Mouse (Mus musculus) neural tube, embryonic 14.5 days (tissue): ENCODE measurements around the gene Rpain. TPM values are rescaled to one million over a fixed set of nuclear protein-coding genes. Genes with fewer than 3 reads are reported as not detected.

Experiments used
- ATAC-seq: fragments of 200-750 bp; cut with Nextera tagmentation; 2 replicates; pipeline ENCODE4 v1.8.0; 2017; ENCODE audit warnings: low read depth, mild to moderate bottlenecking, moderate TSS enrichment, moderate library complexity
- H3K27ac ChIP-seq: fragments of 300-500 bp; sonication (generic); 2 replicates; pipeline ENCODE4 v1.5.1; 2014; ENCODE audit warnings: low read depth, mild to moderate bottlenecking, control low read depth, low read length, moderate library complexity, mixed read lengths
- H3K27me3 ChIP-seq: fragments of 300-500 bp; sonication (generic); 2 replicates; pipeline ENCODE4 v1.6.1; 2014; ENCODE audit warnings: low read length; ENCODE audit not compliant: control insufficient read depth, insufficient read depth
- H3K36me3 ChIP-seq: fragments of 300-500 bp; sonication (generic); 2 replicates; pipeline ENCODE4 v1.6.1; 2014; ENCODE audit warnings: low read length, mixed read lengths; ENCODE audit not compliant: control insufficient read depth, insufficient read depth
- H3K4me1 ChIP-seq: fragments of 300-500 bp; sonication (generic); 2 replicates; pipeline ENCODE4 v1.6.1; 2014; ENCODE audit warnings: low read length; ENCODE audit not compliant: control insufficient read depth, insufficient read depth
- H3K4me2 ChIP-seq: fragments of 300-500 bp; sonication (generic); 2 replicates; pipeline ENCODE4 v1.6.1; 2014; ENCODE audit warnings: mild to moderate bottlenecking, low read depth, low read length, control low read depth
- H3K4me3 ChIP-seq: fragments of 300-500 bp; sonication (generic); 2 replicates; pipeline ENCODE4 v1.5.1; 2014; ENCODE audit warnings: low read depth, low read length, control low read depth, mixed read lengths
- H3K9ac ChIP-seq: fragments of 300-500 bp; sonication (generic); replicated peaks from 2 replicates; pipeline ENCODE4 v1.6.1; 2014; ENCODE audit warnings: low read depth, mild to moderate bottlenecking, control low read depth, low read length, mixed read lengths
- H3K9me3 ChIP-seq: fragments of 300-500 bp; sonication (generic); 2 replicates; pipeline ENCODE4 v1.6.1; 2016; ENCODE audit warnings: low read length; ENCODE audit not compliant: control insufficient read depth
- WGBS: fragments of 180-500 bp; shearing (Covaris S2); extraction: QIAGEN DNeasy Blood & Tissue Kit; methylation state at CpG from one replicate; pipeline ENCODE4 v1.1.7; 2014; 5-methylcytosine and 5-hydroxymethylcytosine counted together
- polyA plus RNA-seq: library from polyadenylated mRNA; unstranded; fragments of >200 nt; fragmentation: Nextera tagmentation; extraction: Ambion mirVana; gene quantifications from 2 replicates; pipeline ENCODE4 v1.2.1, GENCODE M21; 2014

The Rpain gene
- polyA plus RNA-seq, result 64.5 and 70.6 TPM in 2 replicates

- Histone ChIP-seq H3K4me3 (peak within 1 kb of the TSS; percentile 89), H3K4me1 (peaks cover 15% of the 10 kb centered on the region; the same call in 1 of the 2 replicates), H3K4me2 (peak within 1 kb of the TSS; percentile 90), H3K9ac (peak within 1 kb of the TSS; percentile 88), H3K27ac (peak within 1 kb of the TSS; percentile 85), H3K36me3 (peaks cover 29% of the 10 kb centered on the region), H3K9me3 (no peaks in the 10 kb centered on the region), H3K27me3 (no peaks in the 10 kb centered on the region)
- peak; percentile 98 for ATAC-seq
- WGBS, result under 1% methylated on average over 43 of the region's 43 CpGs
Observed at GRCm38 (mm10) chr11:70969821-70970559, at the start of gene Rpain, which contains the start of gene Nup88. Rpain (plus strand) TSS chr11:70970213. Nup88 (minus strand) TSS chr11:70969973.

DNA sequence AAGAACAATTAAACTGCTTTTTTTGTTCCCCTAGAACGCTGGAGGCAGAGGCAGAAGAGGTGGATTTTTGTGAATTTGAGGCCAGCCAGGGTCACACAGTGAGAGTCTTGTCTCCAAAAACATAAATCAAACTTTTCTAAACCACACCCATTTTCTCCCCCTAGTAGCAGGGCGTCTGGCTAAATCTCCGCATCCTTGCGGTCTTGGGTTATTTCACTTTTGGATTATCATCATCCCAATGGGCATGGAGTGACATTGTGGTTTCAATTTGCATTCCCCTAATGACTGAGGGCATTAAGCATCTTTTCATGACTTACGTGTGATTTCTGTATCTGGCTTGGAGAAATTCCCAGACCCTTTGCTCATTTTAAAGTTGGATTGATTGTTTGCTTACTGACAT is 38.6 kb upstream of the Rpain start:
- Histone ChIP-seq H3K36me3 (peaks cover 31% of the 10 kb centered on the region), H3K27me3 (no peaks in the 10 kb centered on the region), H3K4me1 (no peaks in the 10 kb centered on the region), H3K27ac (no peak overlapping the region), H3K4me2 (no peak overlapping the region), H3K4me3 (no peak overlapping the region), H3K9ac (no peak overlapping the region), H3K9me3 (no peaks in the 10 kb centered on the region)
- ATAC-seq, result no peak
- 77% methylated on average over 5 of the region's 5 CpGs for WGBS

DNA sequence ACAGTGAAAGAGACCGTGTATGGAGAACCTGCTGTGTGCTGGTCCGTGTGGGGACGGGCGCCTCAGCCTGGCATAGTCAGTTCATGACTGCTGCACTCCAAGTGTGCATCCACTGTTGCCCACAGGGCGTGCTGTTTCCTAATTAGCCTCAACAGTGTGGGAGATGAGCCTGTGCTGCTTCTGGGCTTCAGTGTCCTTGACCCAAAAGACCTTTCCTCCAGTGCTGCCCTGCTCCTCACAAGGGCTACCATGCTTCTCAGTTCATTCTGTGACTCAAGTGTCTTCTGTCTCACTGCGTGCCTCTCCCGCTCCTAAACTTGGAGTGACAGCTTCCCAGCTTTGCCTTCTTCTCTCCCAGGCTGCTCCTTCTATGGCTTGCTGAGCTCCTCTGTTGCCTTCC is 34.7 kb upstream of the Rpain start:
- no peak overlapping the region for H3K9ac ChIP-seq
- WGBS, result 92% methylated on average over 7 of the region's 7 CpGs
- no peak for ATAC-seq
- no peaks in the 10 kb centered on the region for H3K27me3 ChIP-seq
- no peak overlapping the region for H3K4me3 ChIP-seq
- H3K27ac ChIP-seq, result no peak overlapping the region
- peaks cover 50% of the 10 kb centered on the region for H3K36me3 ChIP-seq
- H3K4me1 ChIP-seq, result no peaks in the 10 kb centered on the region
- H3K4me2 ChIP-seq, result no peak overlapping the region
- no peaks in the 10 kb centered on the region for H3K9me3 ChIP-seq

DNA sequence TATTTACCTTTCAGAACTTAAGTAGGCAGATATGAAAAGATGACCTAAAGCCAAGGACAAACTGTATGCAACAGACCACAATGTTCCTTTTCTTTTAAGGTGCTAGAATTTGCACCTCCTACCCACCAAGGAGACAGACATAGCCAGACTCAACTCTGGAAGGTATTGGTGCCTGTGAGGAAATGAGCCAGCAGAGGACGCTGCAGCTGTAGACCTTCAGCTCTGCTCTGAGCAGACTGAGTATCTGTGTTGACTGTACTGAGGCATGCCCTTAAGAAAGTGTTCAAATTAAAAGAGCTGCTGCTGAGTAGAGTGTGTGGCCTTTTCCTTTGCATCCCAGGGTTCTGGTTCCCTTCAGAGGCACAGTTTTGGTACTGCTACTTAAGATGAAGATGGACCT is 27.4 kb upstream of the Rpain start:
- WGBS, result 81% methylated on average over 1 of the region's 1 CpGs
- Histone ChIP-seq H3K36me3 (peaks cover 70% of the 10 kb centered on the region), H3K9ac (no peak overlapping the region), H3K27ac (no peak overlapping the region), H3K4me3 (no peak overlapping the region), H3K27me3 (no peaks in the 10 kb centered on the region), H3K4me1 (no peaks in the 10 kb centered on the region), H3K9me3 (no peaks in the 10 kb centered on the region), H3K4me2 (no peak overlapping the region)
- no peak for ATAC-seq

- H3K4me2 ChIP-seq, result no peak overlapping the region
- H3K36me3 ChIP-seq, result peaks cover 68% of the 10 kb centered on the region
- no peaks in the 10 kb centered on the region for H3K9me3 ChIP-seq
- 92% methylated on average over 7 of the region's 7 CpGs for WGBS
- ATAC-seq, result no peak
- H3K9ac ChIP-seq, result no peak overlapping the region
- no peaks in the 10 kb centered on the region for H3K4me1 ChIP-seq
- no peaks in the 10 kb centered on the region for H3K27me3 ChIP-seq
- H3K27ac ChIP-seq, result no peak overlapping the region
- H3K4me3 ChIP-seq, result no peak overlapping the region
Observed at GRCm38 (mm10) chr11:70943651-70944050, 26.4 kb upstream of the Rpain start.

GRCm38 (mm10) chr11:70944935-70945817 is 24.8 kb upstream of the Rpain start:
- H3K36me3 ChIP-seq, result peaks cover 76% of the 10 kb centered on the region
- no peaks in the 10 kb centered on the region for H3K9me3 ChIP-seq
- no peak overlapping the region for H3K4me3 ChIP-seq
- H3K27me3 ChIP-seq, result no peaks in the 10 kb centered on the region
- no peaks in the 10 kb centered on the region for H3K4me1 ChIP-seq
- ATAC-seq, result no peak
- no peak overlapping the region for H3K4me2 ChIP-seq
- 94% methylated on average over 4 of the region's 4 CpGs for WGBS
- no peak overlapping the region for H3K9ac ChIP-seq
- H3K27ac ChIP-seq, result no peak overlapping the region

GRCm38 (mm10) chr11:70954711-70955110 is 15.3 kb upstream of the Rpain start:
- ATAC-seq, result no peak
- H3K27me3 ChIP-seq, result no peaks in the 10 kb centered on the region

GRCm38 (mm10) chr11:70960786-70961554 is 9.0 kb upstream of the Rpain start:
- Histone ChIP-seq H3K9ac (no peak overlapping the region), H3K4me2 (no peak overlapping the region), H3K9me3 (no peaks in the 10 kb centered on the region), H3K27ac (no peak overlapping the region), H3K36me3 (peaks cover 69% of the 10 kb centered on the region), H3K27me3 (no peaks in the 10 kb centered on the region), H3K4me3 (no peak overlapping the region), H3K4me1 (no peaks in the 10 kb centered on the region)
- WGBS, result 94% methylated on average over 5 of the region's 5 CpGs
- ATAC-seq, result no peak

More at GRCm38 (mm10) chr11:70954711-70955110, 15.3 kb upstream of the Rpain start:
- no peak overlapping the region for H3K27ac ChIP-seq
- no peak overlapping the region for H3K4me3 ChIP-seq
- WGBS, result 96% methylated on average over 4 of the region's 4 CpGs
- no peaks in the 10 kb centered on the region for H3K9me3 ChIP-seq
- H3K4me1 ChIP-seq, result no peaks in the 10 kb centered on the region
- H3K9ac ChIP-seq, result no peak overlapping the region
- no peak overlapping the region for H3K4me2 ChIP-seq
- H3K36me3 ChIP-seq, result peaks cover 75% of the 10 kb centered on the region
